11 mouse cellular contexts compared by ENCODE assay signal in genomic region chr8:88546032-88546732, GRCm38 (mm10). TPM values are rescaled to one million over a fixed set of nuclear protein-coding genes. Genes with fewer than 3 reads are reported as not detected.
DNase-seq lines count a peak whose midpoint lies in the region; ATAC-seq lines count a peak whose summit lies in the region.
"Had no signal": no experiment of that assay in that cellular context is flagged by ENCODE, and none has a peak within 500 bp of the region (broad histone marks: within the 10 kb centered on the region; RNA-seq: fewer than 3 reads in every experiment).

No protein-coding gene starts in this region.

- peaks cover 13% of the 10 kb centered on the region for H3K4me1 ChIP-seq in heart, embryonic 11.5 days (ENCODE audit: control insufficient read depth, insufficient read depth, low read length)
- peaks cover 24% of the 10 kb centered on the region for H3K4me1 ChIP-seq in embryonic facial prominence, embryonic 10.5 days
- peaks cover 38% of the 10 kb centered on the region for H3K4me1 ChIP-seq in intestine, embryonic 15.5 days (replicated peaks)
- peaks cover 27% of the 10 kb centered on the region for H3K4me1 ChIP-seq in limb, embryonic 11.5 days (ENCODE audit: control insufficient read depth, insufficient read depth, low read length)
- H3K4me1 ChIP-seq in midbrain, embryonic 16.5 days (ENCODE audit: control insufficient read depth, insufficient read depth, low read length), result no peaks in the 10 kb centered on the region; the same call in 1 of the 2 replicates
- H3K4me1 ChIP-seq: hindbrain, embryonic 15.5 days had no signal

- ATAC-seq in heart, embryonic 11.5 days (replicated peaks; ENCODE audit: insufficient number of reproducible peaks, low FRiP score, low TSS enrichment), result no peak
- ATAC-seq in intestine, embryonic 15.5 days, result peak; percentile 88
- ATAC-seq in limb, embryonic 11.5 days (ENCODE audit: insufficient number of reproducible peaks, low FRiP score, low TSS enrichment, low read depth), result peak; percentile 41; the same call in 1 of the 2 replicates
- no peak for ATAC-seq in erythroblast, adult 5-6 weeks (replicated peaks; ENCODE audit: low FRiP score, poor library complexity, severe bottlenecking)
- ATAC-seq in midbrain, embryonic 16.5 days, result no peak

- no peaks in the 10 kb centered on the region for H3K36me3 ChIP-seq in heart, embryonic 11.5 days (ENCODE audit: control insufficient read depth, insufficient read depth, low read length)
- H3K36me3 ChIP-seq in embryonic facial prominence, embryonic 10.5 days (replicated peaks), result peaks cover 62% of the 10 kb centered on the region
- H3K36me3 ChIP-seq in intestine, embryonic 15.5 days, result peaks cover 9% of the 10 kb centered on the region; the same call in 1 of the 2 replicates
- 0 out of 2 replicates have a peak, but pooled peaks cover 2% of the 10 kb centered on the region for H3K36me3 ChIP-seq in limb, embryonic 11.5 days (ENCODE audit: control insufficient read depth, insufficient read depth, low read length)
- peaks cover 3% of the 10 kb centered on the region; the same call in 1 of the 2 replicates for H3K36me3 ChIP-seq in midbrain, embryonic 16.5 days (ENCODE audit: control insufficient read depth, insufficient read depth, low read length)
- H3K36me3 ChIP-seq: hindbrain, embryonic 15.5 days had no signal

- 0 out of 2 replicates have a peak overlapping the region, but pooled peaks have one; percentile 41 for H3K27ac ChIP-seq in heart, embryonic 11.5 days (ENCODE audit: low read depth, low read length)
- peak overlapping the region; percentile 67 for H3K27ac ChIP-seq in embryonic facial prominence, embryonic 10.5 days (replicated peaks)
- H3K27ac ChIP-seq in intestine, embryonic 15.5 days, result peak overlapping the region; percentile 88
- H3K27ac ChIP-seq in limb, embryonic 11.5 days (replicated peaks; ENCODE audit: low read depth, low read length), result peak overlapping the region; percentile 76
- H3K27ac ChIP-seq in midbrain, embryonic 16.5 days (ENCODE audit: low read length), result no peak overlapping the region
- H3K27ac ChIP-seq: hindbrain, embryonic 15.5 days; macrophage had no signal

- WGBS in heart, embryonic 11.5 days (ENCODE audit: insufficient replicate concordance), result 80% methylated on average over 18 of the region's 18 CpGs
- WGBS in embryonic facial prominence, embryonic 10.5 days, result 85% methylated on average over 18 of the region's 18 CpGs
- 33% methylated on average over 18 of the region's 18 CpGs for WGBS in intestine, embryonic 15.5 days
- 43% methylated on average over 18 of the region's 18 CpGs for WGBS in limb, embryonic 11.5 days
- 80% methylated on average over 18 of the region's 18 CpGs for WGBS in midbrain, embryonic 16.5 days

- peaks cover 3% of the 10 kb centered on the region; the same call in 1 of the 2 replicates for H3K9me3 ChIP-seq in heart, embryonic 11.5 days (replicated peaks; ENCODE audit: control insufficient read depth, low read length)
- peaks cover 8% of the 10 kb centered on the region; the same call in 1 of the 2 replicates for H3K9me3 ChIP-seq in embryonic facial prominence, embryonic 10.5 days
- no peaks in the 10 kb centered on the region for H3K9me3 ChIP-seq in intestine, embryonic 15.5 days
- H3K9me3 ChIP-seq in limb, embryonic 11.5 days (ENCODE audit: control insufficient read depth, low read length), result peaks cover 5% of the 10 kb centered on the region; the same call in 1 of the 2 replicates
- H3K9me3 ChIP-seq in midbrain, embryonic 16.5 days (replicated peaks; ENCODE audit: control insufficient read depth, low read length, poor library complexity, severe bottlenecking), result no peaks in the 10 kb centered on the region
- H3K9me3 ChIP-seq: hindbrain, embryonic 15.5 days had no signal

- H3K4me2 ChIP-seq in heart, embryonic 11.5 days, result no peak overlapping the region
- H3K4me2 ChIP-seq in intestine, embryonic 15.5 days (replicated peaks), result 0 out of 2 replicates have a peak overlapping the region, but pooled peaks have one; percentile 14
- no peak overlapping the region for H3K4me2 ChIP-seq in limb, embryonic 11.5 days (ENCODE audit: low read depth, severe bottlenecking)
- H3K4me2 ChIP-seq in midbrain, embryonic 16.5 days (ENCODE audit: low read length), result no peak overlapping the region
- H3K4me2 ChIP-seq: hindbrain, embryonic 15.5 days had no signal

- no peaks in the 10 kb centered on the region for H3K27me3 ChIP-seq in heart, embryonic 11.5 days (ENCODE audit: control insufficient read depth, insufficient read depth, low read length)
- H3K27me3 ChIP-seq in embryonic facial prominence, embryonic 10.5 days (replicated peaks; ENCODE audit: low read depth, poor library complexity, severe bottlenecking), result no peaks in the 10 kb centered on the region
- no peaks in the 10 kb centered on the region for H3K27me3 ChIP-seq in intestine, embryonic 15.5 days (replicated peaks)
- H3K27me3 ChIP-seq in limb, embryonic 11.5 days (ENCODE audit: control insufficient read depth, insufficient read depth, low read length), result no peaks in the 10 kb centered on the region
- no peaks in the 10 kb centered on the region for H3K27me3 ChIP-seq in midbrain, embryonic 16.5 days (ENCODE audit: control insufficient read depth, insufficient read depth, low read depth, low read length)
- H3K27me3 ChIP-seq: hindbrain, embryonic 15.5 days had no signal

- intact Hi-C loops in heart, postnatal 36 days (cut with DNase I), result no loop called here

- no peak overlapping the region for H3K9ac ChIP-seq in heart, embryonic 11.5 days (ENCODE audit: low read depth, low read length)
- no peak overlapping the region for H3K9ac ChIP-seq in intestine, embryonic 15.5 days
- H3K9ac ChIP-seq in limb, embryonic 11.5 days (ENCODE audit: low read length), result no peak overlapping the region
- H3K9ac ChIP-seq in midbrain, embryonic 16.5 days (ENCODE audit: low read depth, low read length), result no peak overlapping the region
- H3K9ac ChIP-seq: hindbrain, embryonic 15.5 days had no signal

- H3K4me3 ChIP-seq in heart, embryonic 11.5 days (ENCODE audit: low read depth, low read length), result no peak overlapping the region
- no peak overlapping the region for H3K4me3 ChIP-seq in embryonic facial prominence, embryonic 10.5 days
- H3K4me3 ChIP-seq in intestine, embryonic 15.5 days (replicated peaks), result no peak overlapping the region
- no peak overlapping the region for H3K4me3 ChIP-seq in limb, embryonic 11.5 days (ENCODE audit: low read depth, low read length)
- no peak overlapping the region for H3K4me3 ChIP-seq in midbrain, embryonic 16.5 days (ENCODE audit: low read depth, low read length)
- H3K4me3 ChIP-seq: hindbrain, embryonic 15.5 days had no signal

- DNase-seq in heart, postnatal 36 days, result no peak
- DNase-seq in embryonic facial prominence, embryonic 10.5 days (ENCODE audit: low spot score), result no peak
- DNase-seq in limb, embryonic 11.5 days (ENCODE audit: low spot score), result peak; percentile 50
- DNase-seq in cerebellum, adult 11-12 months, result no peak
- DNase-seq: adrenal gland, postnatal 25 days had no signal

RNA-seq across cellular contexts. Expression of gene Nkd1, which starts 25.0 kb away (rescaled TPM):
- polyA plus RNA-seq in heart, embryonic 11.5 days (2014; fragmentation: Nextera tagmentation; extraction: Ambion mirVana), result 17.3 and 18.3 TPM in 2 replicates
- 1 to 10 TPM; 2.5 to 3.4 TPM for total RNA-seq in heart, postnatal 36 days (2021)
- polyA plus RNA-seq in embryonic facial prominence, embryonic 10.5 days (2016; fragmentation: Nextera tagmentation; extraction: Ambion mirVana), result 43.5 and 49.7 TPM in 2 replicates
- 33.1 and 34.9 TPM in 2 replicates for polyA plus RNA-seq in intestine, embryonic 15.5 days (2015; fragmentation: Nextera tagmentation; extraction: Ambion mirVana)
- 47.6 and 52.8 TPM in 2 replicates for polyA plus RNA-seq in limb, embryonic 11.5 days (2014; fragmentation: Nextera tagmentation; extraction: Ambion mirVana)
- not detected in 2 replicates for total RNA-seq in erythroblast, adult 5-6 weeks (2015; ENCODE audit: low replicate concordance)
- 0.42 TPM in 1 of 2 replicates, not detected in the other for total RNA-seq in erythroblast, adult 5-6 weeks (2017; ENCODE audit: low replicate concordance)
- 53.9 and 66.7 TPM in 2 replicates for polyA plus RNA-seq in midbrain, embryonic 16.5 days (2015; fragmentation: Nextera tagmentation; extraction: Ambion mirVana)
- polyA plus RNA-seq: macrophage had no signal

Comparison
In these comparisons a context has a peak if more than half of its experiments do, and no peak if none do; other contexts are left out.
1. ATAC-seq: peak in intestine, embryonic 15.5 days (single experiment) and limb, embryonic 11.5 days (single experiment); none in heart, embryonic 11.5 days (single experiment), erythroblast, adult 5-6 weeks (single experiment) and midbrain, embryonic 16.5 days (single experiment).